Mouse (Mus musculus) hindbrain, embryonic 13.5 days (tissue): ENCODE measurements around the gene Cdk17. TPM values are rescaled to one million over a fixed set of nuclear protein-coding genes. Genes with fewer than 3 reads are reported as not detected.

Experiments
- ATAC-seq: fragments of 200-750 bp; cut with Nextera tagmentation; 2 replicates; pipeline ENCODE4 v1.8.0; 2017; ENCODE audit warnings: moderate TSS enrichment; ENCODE audit not compliant: low FRiP score
- H3K27ac ChIP-seq: fragments of 300-500 bp; sonication (generic); 2 replicates; pipeline ENCODE4 v1.5.1; 2015; ENCODE audit warnings: inconsistent platforms, mild to moderate bottlenecking, moderate library complexity
- H3K27me3 ChIP-seq: fragments of 300-500 bp; sonication (generic); 2 replicates; pipeline ENCODE4 v1.6.1; 2015; ENCODE audit warnings: mild to moderate bottlenecking, inconsistent platforms
- H3K36me3 ChIP-seq: fragments of 300-500 bp; sonication (generic); 2 replicates; pipeline ENCODE4 v1.6.1; 2015; ENCODE audit warnings: mild to moderate bottlenecking, inconsistent platforms
- H3K4me1 ChIP-seq: fragments of 300-500 bp; sonication (generic); replicated peaks from 2 replicates; pipeline ENCODE4 v1.6.1; 2015; ENCODE audit warnings: inconsistent platforms
- H3K4me2 ChIP-seq: fragments of 300-500 bp; sonication (generic); 2 replicates; pipeline ENCODE4 v1.6.1; 2015; ENCODE audit warnings: inconsistent platforms, mild to moderate bottlenecking, moderate library complexity
- H3K4me3 ChIP-seq: fragments of 300-500 bp; sonication (generic); 2 replicates; pipeline ENCODE4 v1.5.1; 2015; ENCODE audit warnings: mild to moderate bottlenecking, inconsistent platforms
- H3K9ac ChIP-seq: fragments of 300-500 bp; sonication (generic); 2 replicates; pipeline ENCODE4 v1.6.1; 2015; ENCODE audit warnings: mild to moderate bottlenecking, inconsistent platforms
- H3K9me3 ChIP-seq: fragments of 300-500 bp; sonication (generic); 2 replicates; pipeline ENCODE4 v1.6.1; 2016; ENCODE audit warnings: inconsistent platforms
- whole genome bisulfite sequencing: fragments of 180-500 bp; shearing (Covaris S2); methylation state at CpG from one replicate; pipeline ENCODE4 v1.1.7; 2015; 5-methylcytosine and 5-hydroxymethylcytosine counted together
- polyA plus RNA-seq: library from polyadenylated mRNA; unstranded; fragments of >200 nt; fragmentation: Nextera tagmentation; extraction: Ambion mirVana; gene quantifications from 2 replicates; pipeline ENCODE4 v1.2.1, GENCODE M21; 2015

The Cdk17 gene
- polyA plus RNA-seq, 1 experiment from 2014 or later: 47.8 TPM

DNA sequence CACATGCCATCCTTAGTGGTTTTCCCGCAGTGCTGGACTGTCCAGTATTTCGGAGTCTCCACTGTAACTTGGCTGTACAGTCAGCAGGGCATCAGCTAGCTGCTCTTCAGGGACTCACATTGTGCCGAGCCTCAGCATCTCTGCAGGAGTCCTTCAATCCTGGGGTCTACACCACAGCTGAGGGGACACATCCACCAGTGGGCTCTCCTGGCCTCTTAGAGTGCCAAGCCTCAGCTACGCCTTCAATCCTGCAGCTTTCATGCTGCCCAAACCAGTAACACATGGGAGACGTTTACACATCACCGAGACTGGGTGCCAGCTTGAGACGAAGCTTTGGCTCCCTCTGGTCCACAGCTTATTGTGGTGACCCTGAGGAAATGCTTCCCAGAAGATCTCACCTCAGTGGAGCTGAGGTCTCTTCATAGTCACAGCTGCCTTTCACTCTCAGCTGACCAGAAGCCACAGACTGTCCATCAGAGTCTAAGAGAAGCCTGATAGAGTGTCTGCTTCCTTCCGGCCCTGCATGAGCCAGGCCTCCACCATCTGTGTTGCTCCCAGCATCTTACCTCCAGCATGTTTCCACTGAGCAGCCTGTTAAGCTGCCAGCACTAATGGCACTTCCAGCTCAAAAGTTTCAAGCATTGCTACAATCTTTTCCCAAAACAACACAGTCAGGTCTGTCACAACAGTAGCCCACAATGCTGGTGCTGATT, 54.5 kb downstream of the Cdk17 start:
- Histone ChIP-seq H3K9me3 (no peaks in the 10 kb centered on the region), H3K4me1 (peaks cover 4% of the 10 kb centered on the region; the same call in 1 of the 2 replicates), H3K36me3 (peaks cover 55% of the 10 kb centered on the region), H3K27ac (no peak overlapping the region), H3K27me3 (no peaks in the 10 kb centered on the region), H3K4me2 (no peak overlapping the region), H3K4me3 (no peak overlapping the region), H3K9ac (no peak overlapping the region)
- WGBS: 91% methylated on average over 8 of the region's 8 CpGs
- ATAC-seq: no peak

DNA sequence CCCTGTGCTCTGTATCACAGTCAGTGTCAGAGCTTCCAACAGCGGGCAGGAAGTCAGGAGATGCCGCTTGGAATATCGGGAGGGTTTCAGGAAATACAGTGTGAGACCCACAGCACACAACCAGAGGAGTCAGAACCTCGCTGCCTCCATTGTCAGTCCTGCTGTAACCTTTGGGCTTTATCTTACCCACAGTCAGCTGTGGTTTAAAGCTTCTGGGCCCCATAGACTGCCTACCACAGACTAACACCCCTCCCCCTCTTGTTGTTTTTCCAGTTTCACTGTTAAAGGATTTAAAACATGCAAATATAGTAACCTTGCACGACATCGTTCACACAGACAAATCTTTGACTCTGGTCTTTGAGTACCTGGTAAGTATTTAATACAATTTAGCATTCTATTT, 65.1 kb downstream of the Cdk17 start:
- no peak overlapping the region for H3K4me2 ChIP-seq
- H3K4me3 ChIP-seq: no peak overlapping the region
- no peaks in the 10 kb centered on the region for H3K27me3 ChIP-seq
- WGBS: 88% methylated on average over 6 of the region's 6 CpGs
- no peak overlapping the region for H3K27ac ChIP-seq
- no peaks in the 10 kb centered on the region for H3K4me1 ChIP-seq
- no peaks in the 10 kb centered on the region for H3K9me3 ChIP-seq
- no peak for ATAC-seq
- no peak overlapping the region for H3K9ac ChIP-seq
- peaks cover 33% of the 10 kb centered on the region for H3K36me3 ChIP-seq

DNA sequence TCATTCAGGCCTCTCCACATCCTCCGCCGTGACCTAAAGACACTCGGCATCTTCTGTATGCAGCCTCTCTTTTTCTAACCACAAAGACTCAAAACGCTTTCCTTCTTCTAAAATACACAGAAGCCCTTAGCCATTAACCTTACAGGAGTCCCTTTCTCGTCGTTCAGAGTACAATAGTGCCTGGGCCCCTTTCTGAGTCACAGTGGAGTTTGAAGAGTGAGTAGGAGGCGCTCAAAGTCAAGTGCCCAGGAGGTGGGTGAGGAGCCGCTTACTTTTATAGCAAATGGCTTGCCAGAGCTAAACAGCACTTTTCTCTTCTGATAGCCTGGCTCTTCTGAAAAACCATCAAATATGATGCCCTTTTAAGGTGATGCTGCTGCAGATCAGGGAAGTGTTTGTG, 67.2 kb downstream of the Cdk17 start:
- Histone ChIP-seq H3K27ac (no peak overlapping the region), H3K27me3 (no peaks in the 10 kb centered on the region), H3K36me3 (peaks cover 39% of the 10 kb centered on the region), H3K4me3 (no peak overlapping the region), H3K9ac (no peak overlapping the region), H3K9me3 (no peaks in the 10 kb centered on the region), H3K4me2 (no peak overlapping the region), H3K4me1 (no peaks in the 10 kb centered on the region)
- no peak for ATAC-seq
- WGBS: 64% methylated on average over 8 of the region's 8 CpGs

DNA sequence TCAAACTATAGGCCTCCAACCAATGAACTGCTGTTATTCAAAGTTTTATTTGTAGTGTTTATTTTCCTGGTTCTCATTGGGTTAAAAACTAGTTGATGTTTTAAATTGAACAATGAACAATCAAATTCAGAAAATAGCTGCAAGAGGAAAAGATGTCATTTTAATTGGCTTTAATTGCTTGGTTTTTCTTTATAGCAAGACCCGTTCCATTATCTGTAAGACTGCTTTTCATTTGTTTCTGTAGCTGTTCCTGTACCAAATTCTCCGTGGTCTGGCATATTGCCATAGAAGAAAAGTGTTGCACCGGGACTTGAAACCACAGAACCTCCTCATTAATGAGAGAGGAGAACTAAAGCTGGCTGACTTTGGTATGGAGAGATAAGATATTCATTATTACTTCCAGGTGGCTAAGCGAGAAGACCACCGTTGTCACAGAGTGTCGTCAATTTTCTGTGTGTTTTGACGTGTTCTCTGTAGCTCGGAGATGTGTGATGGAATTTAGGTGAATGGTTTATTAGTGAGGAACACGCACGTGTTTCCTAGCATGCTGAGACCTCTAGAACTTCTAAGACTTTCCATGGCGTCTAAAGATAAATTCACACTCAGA, 67.8 kb downstream of the Cdk17 start:
- H3K27ac ChIP-seq: no peak overlapping the region
- H3K36me3 ChIP-seq: peaks cover 43% of the 10 kb centered on the region
- no peak overlapping the region for H3K9ac ChIP-seq
- WGBS: 80% methylated on average over 11 of the region's 11 CpGs
- no peaks in the 10 kb centered on the region for H3K27me3 ChIP-seq
- no peak overlapping the region for H3K4me3 ChIP-seq
- H3K4me2 ChIP-seq: no peak overlapping the region
- ATAC-seq: no peak
- H3K9me3 ChIP-seq: no peaks in the 10 kb centered on the region
- H3K4me1 ChIP-seq: no peaks in the 10 kb centered on the region

DNA sequence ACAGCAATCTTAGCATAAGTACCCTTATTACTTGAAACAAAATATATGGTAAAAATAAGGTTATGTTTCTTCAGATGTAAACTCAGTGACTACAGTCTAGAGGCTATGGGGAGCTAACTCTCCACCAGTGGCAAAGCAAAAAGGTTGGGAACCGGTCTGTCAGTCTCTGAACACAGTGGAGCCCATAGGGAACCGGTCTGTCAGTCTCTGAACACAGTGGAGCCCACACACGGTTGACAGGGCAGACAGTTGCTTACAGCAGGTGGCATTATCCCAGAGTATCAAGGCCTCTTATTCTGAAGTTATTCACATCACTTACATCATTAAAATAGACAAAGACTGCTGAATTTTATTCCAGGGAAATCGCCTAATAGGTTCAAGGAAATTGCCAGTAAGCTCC, 70.8 kb downstream of the Cdk17 start:
- H3K27me3 ChIP-seq: no peaks in the 10 kb centered on the region
- H3K4me1 ChIP-seq: no peaks in the 10 kb centered on the region
- no peak for ATAC-seq
- no peak overlapping the region for H3K9ac ChIP-seq
- no peaks in the 10 kb centered on the region for H3K9me3 ChIP-seq
- no peak overlapping the region for H3K4me3 ChIP-seq
- no peak overlapping the region for H3K4me2 ChIP-seq
- peaks cover 56% of the 10 kb centered on the region for H3K36me3 ChIP-seq
- WGBS: 80% methylated on average over 4 of the region's 4 CpGs
- no peak overlapping the region for H3K27ac ChIP-seq

DNA sequence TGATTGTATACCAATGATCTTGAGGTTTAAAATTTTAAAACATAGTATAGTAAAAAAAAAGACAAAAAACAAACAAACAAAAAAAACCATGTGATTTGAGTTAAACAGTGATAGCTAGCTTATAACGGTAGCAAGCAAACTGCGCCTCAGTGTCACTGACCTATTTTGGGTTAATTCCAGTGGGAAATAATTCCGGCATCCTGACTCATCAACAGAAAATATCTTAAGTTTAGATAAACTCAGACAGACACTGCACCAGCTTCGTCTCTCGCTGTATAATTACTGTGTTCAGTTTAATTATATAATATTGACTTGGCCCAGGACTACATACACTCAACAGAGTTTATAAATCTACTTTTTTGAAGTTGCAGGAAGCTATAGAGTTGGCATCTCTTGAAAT, 71.2 kb downstream of the Cdk17 start:
- H3K4me2 ChIP-seq: no peak overlapping the region
- no peaks in the 10 kb centered on the region for H3K27me3 ChIP-seq
- H3K27ac ChIP-seq: no peak overlapping the region
- H3K9me3 ChIP-seq: no peaks in the 10 kb centered on the region
- H3K36me3 ChIP-seq: peaks cover 54% of the 10 kb centered on the region
- ATAC-seq: no peak
- H3K9ac ChIP-seq: no peak overlapping the region
- no peak overlapping the region for H3K4me3 ChIP-seq
- no peaks in the 10 kb centered on the region for H3K4me1 ChIP-seq
- 92% methylated on average over 5 of the region's 5 CpGs for WGBS

DNA sequence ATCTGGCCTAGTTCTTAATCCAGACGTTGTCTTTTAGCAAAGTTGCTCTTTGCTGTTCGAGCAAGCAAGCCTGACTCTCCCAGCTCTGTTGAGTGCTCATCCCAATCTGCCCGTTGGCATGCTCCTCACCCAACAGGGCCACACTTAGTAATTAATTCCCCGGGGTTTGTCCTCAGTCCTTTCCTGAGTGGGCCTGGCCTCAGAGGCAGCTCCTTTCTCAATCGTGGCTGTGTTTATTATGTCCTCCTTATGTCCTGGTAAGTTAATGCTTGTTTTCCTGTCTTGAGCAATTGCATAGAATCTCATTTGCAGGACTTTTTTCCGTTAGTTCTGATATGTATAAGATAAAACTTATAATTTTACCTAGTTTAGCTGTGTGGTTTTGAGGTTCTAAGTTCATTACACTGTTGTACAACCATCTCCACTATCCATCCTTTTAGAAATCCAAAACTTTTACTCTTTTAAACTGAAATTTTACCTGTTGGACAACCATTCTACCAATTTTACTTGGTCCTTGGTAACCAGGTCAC, 73.1 kb downstream of the Cdk17 start:
- Histone ChIP-seq H3K4me3 (no peak overlapping the region), H3K36me3 (peaks cover 61% of the 10 kb centered on the region), H3K9me3 (no peaks in the 10 kb centered on the region), H3K9ac (no peak overlapping the region), H3K4me1 (no peaks in the 10 kb centered on the region), H3K27ac (no peak overlapping the region), H3K4me2 (no peak overlapping the region), H3K27me3 (no peaks in the 10 kb centered on the region)
- 91% methylated on average over 6 of the region's 6 CpGs for WGBS
- no peak for ATAC-seq

DNA sequence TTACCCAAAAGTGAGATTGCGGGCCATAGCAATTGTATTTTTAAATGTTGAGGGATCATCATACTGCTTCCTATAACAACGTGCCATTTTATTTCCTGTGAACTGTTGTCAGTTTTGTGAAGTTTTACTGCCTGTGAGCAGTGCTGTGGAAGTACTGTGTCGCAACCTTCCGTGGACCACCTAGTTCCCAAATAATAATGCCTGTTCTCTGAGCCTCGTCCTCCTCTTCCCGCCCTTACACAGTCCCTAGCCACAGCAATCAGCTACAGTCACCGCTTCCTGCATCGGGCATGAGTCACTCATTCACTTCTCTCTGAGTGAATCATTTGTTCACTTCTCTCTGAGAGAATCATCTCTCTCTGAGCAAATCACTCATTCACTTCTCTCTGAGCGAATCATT, 74.0 kb downstream of the Cdk17 start:
- 93% methylated on average over 9 of the region's 9 CpGs for WGBS
- no peak overlapping the region for H3K9ac ChIP-seq
- H3K27me3 ChIP-seq: no peaks in the 10 kb centered on the region
- no peak for ATAC-seq
- H3K36me3 ChIP-seq: peaks cover 65% of the 10 kb centered on the region
- no peak overlapping the region for H3K27ac ChIP-seq
- no peak overlapping the region for H3K4me3 ChIP-seq
- no peaks in the 10 kb centered on the region for H3K4me1 ChIP-seq
- H3K9me3 ChIP-seq: no peaks in the 10 kb centered on the region
- H3K4me2 ChIP-seq: no peak overlapping the region

DNA sequence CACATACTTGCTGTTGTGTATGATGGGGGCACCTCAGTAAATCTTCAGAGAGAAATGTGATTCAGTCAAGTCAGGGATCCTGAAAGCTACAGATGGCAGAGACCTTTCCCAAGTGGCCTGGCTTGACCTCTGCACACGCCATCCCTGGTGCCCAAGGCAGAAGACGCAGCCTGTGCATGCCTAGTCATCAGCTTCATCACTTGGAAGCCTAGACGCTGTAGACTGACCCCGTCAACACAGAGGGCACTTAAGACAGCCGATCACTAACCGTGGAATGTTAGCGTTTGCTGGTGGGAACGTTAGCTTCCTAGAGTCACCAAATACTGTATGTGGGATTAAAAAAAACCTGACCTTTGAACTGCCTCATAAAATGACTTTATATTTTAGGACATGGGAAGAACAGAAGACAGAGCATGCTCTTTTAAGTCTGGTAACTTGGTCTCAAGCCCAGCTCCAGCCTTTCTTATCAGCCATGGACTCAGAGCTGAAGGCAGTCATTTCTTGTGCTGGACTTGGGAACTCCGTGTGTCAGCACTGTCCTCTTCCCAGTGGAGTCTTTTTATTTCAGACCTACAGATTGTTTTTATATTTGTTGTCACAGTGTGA, 78.6 kb downstream of the Cdk17 start:
- Histone ChIP-seq H3K4me2 (no peak overlapping the region), H3K9ac (no peak overlapping the region), H3K36me3 (peaks cover 59% of the 10 kb centered on the region), H3K27me3 (no peaks in the 10 kb centered on the region), H3K9me3 (no peaks in the 10 kb centered on the region), H3K4me3 (no peak overlapping the region), H3K4me1 (peaks cover 7% of the 10 kb centered on the region), H3K27ac (no peak overlapping the region)
- 76% methylated on average over 9 of the region's 9 CpGs for WGBS
- ATAC-seq: no peak

DNA sequence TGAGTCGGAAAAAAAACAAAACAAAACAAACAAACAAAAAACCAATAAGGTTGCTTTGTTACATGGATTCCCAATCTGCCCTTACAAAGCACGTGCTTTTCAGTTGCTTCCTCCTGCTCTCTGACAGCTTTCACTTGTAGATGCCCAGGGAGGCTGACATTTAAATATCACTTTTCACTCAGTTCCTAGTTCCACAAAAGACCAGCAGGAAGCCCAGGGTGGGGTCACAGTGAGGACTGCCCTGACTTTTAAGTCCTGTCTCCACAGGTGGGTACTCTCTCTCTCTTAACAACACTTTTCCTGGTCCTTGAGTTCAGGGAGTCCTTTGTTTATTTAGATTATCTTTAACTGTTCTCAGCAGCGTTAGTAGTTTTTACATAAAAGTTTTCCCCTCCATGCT, 81.5 kb downstream of the Cdk17 start:
- Histone ChIP-seq H3K4me2 (no peak overlapping the region), H3K27ac (no peak overlapping the region), H3K36me3 (peaks cover 45% of the 10 kb centered on the region), H3K4me3 (no peak overlapping the region), H3K4me1 (peaks cover 7% of the 10 kb centered on the region), H3K9ac (no peak overlapping the region), H3K9me3 (no peaks in the 10 kb centered on the region), H3K27me3 (no peaks in the 10 kb centered on the region)
- WGBS: 7% methylated on average over 3 of the region's 3 CpGs
- ATAC-seq: no peak

DNA sequence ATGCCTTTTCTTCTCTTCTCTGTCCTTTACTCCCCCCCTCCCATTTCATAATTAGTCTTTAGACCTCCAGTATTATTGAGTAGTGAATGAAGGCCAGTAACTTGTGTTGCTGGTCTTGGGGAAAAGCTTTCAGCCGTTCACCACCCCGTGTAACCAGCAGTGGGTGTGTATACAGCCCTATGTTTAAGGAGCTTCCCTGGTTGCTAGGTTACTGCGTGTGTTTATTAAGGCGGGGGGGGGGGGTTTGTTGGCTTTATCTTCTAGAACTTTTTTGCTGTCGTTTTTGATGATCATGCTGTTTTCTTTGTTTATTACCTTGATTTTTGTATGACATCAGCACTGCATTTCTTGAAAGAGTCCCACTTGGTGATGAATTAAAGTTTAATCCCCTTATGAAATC, 82.2 kb downstream of the Cdk17 start:
- no peak for ATAC-seq
- no peaks in the 10 kb centered on the region for H3K9me3 ChIP-seq
- H3K27ac ChIP-seq: no peak overlapping the region
- H3K27me3 ChIP-seq: no peaks in the 10 kb centered on the region
- H3K4me1 ChIP-seq: peaks cover 14% of the 10 kb centered on the region
- no peak overlapping the region for H3K4me3 ChIP-seq
- H3K4me2 ChIP-seq: no peak overlapping the region
- no peak overlapping the region for H3K9ac ChIP-seq
- H3K36me3 ChIP-seq: peaks cover 40% of the 10 kb centered on the region
- 2% methylated on average over 5 of the region's 5 CpGs for WGBS

DNA sequence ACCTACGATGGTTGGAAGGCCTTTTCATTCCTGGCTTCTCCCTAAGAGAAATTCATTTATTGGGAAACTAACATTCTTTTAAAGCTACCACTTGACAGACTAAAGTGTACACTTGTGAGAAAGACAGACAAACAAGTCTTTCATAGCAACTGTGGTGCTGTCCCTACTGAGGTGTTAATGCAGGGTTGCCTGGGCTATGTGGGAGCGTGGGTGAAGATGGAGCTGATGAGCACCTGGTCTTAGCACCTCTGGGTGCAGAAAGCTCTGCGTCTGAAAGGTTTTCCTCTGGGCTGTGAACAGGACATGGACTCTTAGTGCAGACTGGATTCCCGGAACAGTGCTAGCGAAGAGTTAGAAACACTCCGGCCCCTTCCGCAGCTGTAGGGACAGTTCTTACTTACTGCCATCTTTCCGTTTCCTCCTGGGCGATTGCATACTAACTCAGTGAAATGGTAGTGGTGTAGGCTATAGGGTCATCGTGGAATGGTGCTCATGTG, 83.6 kb downstream of the Cdk17 start:
- ATAC-seq: no peak
- WGBS: 90% methylated on average over 10 of the region's 10 CpGs
- H3K4me2 ChIP-seq: no peak overlapping the region
- peaks cover 31% of the 10 kb centered on the region for H3K36me3 ChIP-seq
- H3K9ac ChIP-seq: no peak overlapping the region
- H3K9me3 ChIP-seq: no peaks in the 10 kb centered on the region
- H3K27me3 ChIP-seq: no peaks in the 10 kb centered on the region
- no peak overlapping the region for H3K27ac ChIP-seq
- peaks cover 16% of the 10 kb centered on the region for H3K4me1 ChIP-seq
- H3K4me3 ChIP-seq: no peak overlapping the region
